In genomic region chr11:101170811-101171610, GRCm38 (mm10) we compare ENCODE assay signal across 8 mouse cellular contexts. TPM values are rescaled to one million over a fixed set of nuclear protein-coding genes. Genes with fewer than 3 reads are reported as not detected.
DNase-seq lines count a peak whose midpoint lies in the region; ATAC-seq and TF ChIP-seq lines count a peak whose summit lies in the region.

TSS of gene Plekhh3 (minus strand) at chr11:101171351.

- peak within 1 kb of the TSS; percentile 14; the same call in 1 of the 2 replicates for H3K27ac ChIP-seq in bone marrow, adult 2 months (ENCODE audit: control insufficient read depth, insufficient read depth, low read depth, low read length, poor library complexity)
- H3K27ac ChIP-seq in embryonic fibroblast, embryonic 13.5 days (ENCODE audit: insufficient read depth, low read length), result peak within 1 kb of the TSS; percentile 91
- peak within 1 kb of the TSS; percentile 89 for H3K27ac ChIP-seq in heart, embryonic 12.5 days (ENCODE audit: poor library complexity, severe bottlenecking)
- H3K27ac ChIP-seq in kidney, postnatal 0 days, result peak within 1 kb of the TSS; percentile 93
- peak within 1 kb of the TSS; percentile 68 for H3K27ac ChIP-seq in liver, embryonic 11.5 days (ENCODE audit: low read depth, low read length)
- H3K27ac ChIP-seq in stomach, postnatal 0 days (replicated peaks), result peak within 1 kb of the TSS; percentile 95

- peaks cover 42% of the 10 kb centered on the region for H3K27me3 ChIP-seq in heart, embryonic 12.5 days (replicated peaks)
- H3K27me3 ChIP-seq in kidney, postnatal 0 days (ENCODE audit: insufficient read depth, low read length), result no peaks in the 10 kb centered on the region
- H3K27me3 ChIP-seq in liver, embryonic 11.5 days (replicated peaks; ENCODE audit: control insufficient read depth, insufficient read depth, low read length), result peaks cover 99% of the 10 kb centered on the region
- H3K27me3 ChIP-seq in stomach, postnatal 0 days (ENCODE audit: control insufficient read depth, insufficient read depth, low read length), result no peaks in the 10 kb centered on the region

- H3K36me3 ChIP-seq in heart, embryonic 12.5 days, result peaks cover 24% of the 10 kb centered on the region
- H3K36me3 ChIP-seq in kidney, postnatal 0 days (ENCODE audit: insufficient read depth, low read length), result peaks cover 17% of the 10 kb centered on the region; the same call in 1 of the 2 replicates
- peaks cover 7% of the 10 kb centered on the region for H3K36me3 ChIP-seq in liver, embryonic 11.5 days (ENCODE audit: control insufficient read depth, insufficient read depth, low read length)
- peaks cover 17% of the 10 kb centered on the region for H3K36me3 ChIP-seq in stomach, postnatal 0 days (ENCODE audit: control insufficient read depth, insufficient read depth, low read length)

- no peak for TF ChIP-seq EP300 in stomach, postnatal 0 days (optimal IDR thresholded peaks at IDR 0.05)

- TF ChIP-seq CTCF in bone marrow, adult 2 months (IDR thresholded peaks at IDR 0.05; ENCODE audit: control insufficient read depth, insufficient read depth, low read length), result no peak
- no peak for TF ChIP-seq CTCF in embryonic fibroblast, embryonic 13.5 days (IDR thresholded peaks at IDR 0.05; ENCODE audit: borderline replicate concordance, insufficient read depth, low read length)
- TF ChIP-seq CTCF in kidney, postnatal 0 days (IDR thresholded peaks at IDR 0.05; ENCODE audit: low read depth), result peak; percentile 33; the same call in 1 of the 2 replicates
- peak; percentile 38; the same call in 1 of the 2 replicates for TF ChIP-seq CTCF in stomach, postnatal 0 days (IDR thresholded peaks at IDR 0.05; ENCODE audit: low read depth)

- peak within 1 kb of the TSS; percentile 83 for H3K9ac ChIP-seq in heart, embryonic 12.5 days
- H3K9ac ChIP-seq in kidney, postnatal 0 days (ENCODE audit: low read depth, low read length), result peak within 1 kb of the TSS; percentile 59
- peak within 1 kb of the TSS; percentile 47 for H3K9ac ChIP-seq in liver, embryonic 11.5 days (ENCODE audit: low read depth, low read length)
- peak within 1 kb of the TSS; percentile 82 for H3K9ac ChIP-seq in stomach, postnatal 0 days (ENCODE audit: low read length)

- H3K4me2 ChIP-seq in heart, embryonic 12.5 days, result peak within 1 kb of the TSS; percentile 89
- peak within 1 kb of the TSS; percentile 75 for H3K4me2 ChIP-seq in kidney, postnatal 0 days (ENCODE audit: low read length)
- H3K4me2 ChIP-seq in liver, embryonic 11.5 days, result peak within 1 kb of the TSS; percentile 88
- peak within 1 kb of the TSS; percentile 80 for H3K4me2 ChIP-seq in stomach, postnatal 0 days (replicated peaks; ENCODE audit: low read depth)

- H3K4me3 ChIP-seq in bone marrow, adult 2 months (replicated peaks; ENCODE audit: control insufficient read depth, low read depth, low read length), result peak within 1 kb of the TSS; percentile 68
- peak within 1 kb of the TSS; percentile 71 for H3K4me3 ChIP-seq in embryonic fibroblast, embryonic 13.5 days (ENCODE audit: insufficient read depth, low read length)
- H3K4me3 ChIP-seq in heart, embryonic 12.5 days, result peak within 1 kb of the TSS; percentile 73
- peak within 1 kb of the TSS; percentile 74 for H3K4me3 ChIP-seq in kidney, postnatal 0 days (replicated peaks; ENCODE audit: low read depth, low read length)
- peak within 1 kb of the TSS; percentile 61 for H3K4me3 ChIP-seq in liver, embryonic 11.5 days (ENCODE audit: low read depth, low read length)
- peak within 1 kb of the TSS; percentile 83 for H3K4me3 ChIP-seq in stomach, postnatal 0 days (ENCODE audit: low read depth, low read length)

- WGBS in bone marrow, adult 2 months, result under 1% methylated on average over 50 of the region's 50 CpGs
- under 1% methylated on average over 49 of the region's 50 CpGs for WGBS in heart, embryonic 12.5 days
- WGBS in kidney, postnatal 0 days, result under 1% methylated on average over 46 of the region's 50 CpGs
- WGBS in liver, embryonic 11.5 days, result under 1% methylated on average over 49 of the region's 50 CpGs
- under 1% methylated on average over 40 of the region's 50 CpGs for WGBS in stomach, postnatal 0 days

- peak; percentile 92 for ATAC-seq in heart, embryonic 12.5 days (ENCODE audit: insufficient number of reproducible peaks, low FRiP score)
- peak; percentile 94 for ATAC-seq in kidney, postnatal 0 days (replicated peaks; ENCODE audit: low FRiP score, low read depth)
- peak; percentile 89 for ATAC-seq in liver, embryonic 11.5 days (replicated peaks; ENCODE audit: low FRiP score)
- ATAC-seq in stomach, postnatal 0 days (ENCODE audit: low FRiP score, low TSS enrichment), result peak; percentile 91

- TF ChIP-seq POLR2A in bone marrow, adult 2 months (IDR thresholded peaks at IDR 0.05; ENCODE audit: borderline replicate concordance, control insufficient read depth, low read depth, low read length), result no peak
- peak; percentile 84 for TF ChIP-seq POLR2A in embryonic fibroblast, embryonic 13.5 days (IDR thresholded peaks at IDR 0.05; ENCODE audit: low read depth, low read length)

- DNase-seq in B cell, adult 2 months, result peak; percentile 79 to 82
- peak; percentile 99 for DNase-seq in kidney, postnatal 0 days (ENCODE audit: low spot score)
- DNase-seq in liver, embryonic 11.5 days (ENCODE audit: low spot score), result peak; percentile 86
- peak; percentile 78 for DNase-seq in naive thymus-derived CD4-positive, alpha-beta T cell, adult 2 months (ENCODE audit: low read depth)
- peak; percentile 98 for DNase-seq in stomach, postnatal 0 days (ENCODE audit: low spot score)

- no peaks in the 10 kb centered on the region for H3K9me3 ChIP-seq in heart, embryonic 12.5 days (replicated peaks)
- H3K9me3 ChIP-seq in kidney, postnatal 0 days (replicated peaks; ENCODE audit: low read length), result no peaks in the 10 kb centered on the region
- no peaks in the 10 kb centered on the region for H3K9me3 ChIP-seq in liver, embryonic 11.5 days (ENCODE audit: control insufficient read depth, low read length)
- no peaks in the 10 kb centered on the region for H3K9me3 ChIP-seq in stomach, postnatal 0 days (ENCODE audit: control insufficient read depth, low read length)

- peaks cover 2% of the 10 kb centered on the region; the same call in 1 of the 2 replicates for H3K4me1 ChIP-seq in bone marrow, adult 2 months (ENCODE audit: control insufficient read depth, insufficient read depth, low read length)
- H3K4me1 ChIP-seq in embryonic fibroblast, embryonic 13.5 days (ENCODE audit: control insufficient read depth, insufficient read depth, low read length), result peaks cover 7% of the 10 kb centered on the region
- H3K4me1 ChIP-seq in heart, embryonic 12.5 days (replicated peaks), result peaks cover 63% of the 10 kb centered on the region
- peaks cover 37% of the 10 kb centered on the region for H3K4me1 ChIP-seq in kidney, postnatal 0 days (replicated peaks; ENCODE audit: insufficient read depth, low read length)
- H3K4me1 ChIP-seq in liver, embryonic 11.5 days (replicated peaks; ENCODE audit: control insufficient read depth, insufficient read depth, low read length), result peaks cover 50% of the 10 kb centered on the region
- H3K4me1 ChIP-seq in stomach, postnatal 0 days (replicated peaks; ENCODE audit: control insufficient read depth, insufficient read depth), result peaks cover 20% of the 10 kb centered on the region

RNA-seq across cellular contexts. Expression of gene Plekhh3, which starts in this region (rescaled TPM):
- polyA plus RNA-seq in bone marrow, adult 2 months (2011; ENCODE audit: insufficient read depth, insufficient read length, low replicate concordance, missing spikeins), result 2.0 and 2.1 TPM in 2 replicates
- 7.1 and 11.5 TPM in 2 replicates for polyA plus RNA-seq in embryonic fibroblast, embryonic 13.5 days (2011; ENCODE audit: insufficient read length, low read depth, missing spikeins)
- 10.4 and 10.6 TPM in 2 replicates for polyA plus RNA-seq in heart, embryonic 12.5 days (2016; fragmentation: Nextera tagmentation; extraction: Ambion mirVana)
- 14.1 and 16.6 TPM in 2 replicates for polyA plus RNA-seq in kidney, postnatal 0 days (2015; fragmentation: Nextera tagmentation; extraction: Ambion mirVana)
- polyA plus RNA-seq in liver, embryonic 11.5 days (2014; fragmentation: Nextera tagmentation; extraction: Ambion mirVana), result 3.4 and 3.8 TPM in 2 replicates
- 23.8 and 25.6 TPM in 2 replicates for polyA plus RNA-seq in stomach, postnatal 0 days (2015; fragmentation: Nextera tagmentation; extraction: Ambion mirVana)

Comparison
In these comparisons a context has a peak if more than half of its experiments do, and no peak if none do; other contexts are left out.
1. Peak in every context shown above with its lines: DNase-seq, ATAC-seq, H3K4me3 ChIP-seq and H3K27ac ChIP-seq.
2. H3K27ac ChIP-seq: peak in every context shown above with its lines; median percentile 95 in stomach, postnatal 0 days; 93 in kidney, postnatal 0 days; 91 in embryonic fibroblast, embryonic 13.5 days; 89 in heart, embryonic 12.5 days; 68 in liver, embryonic 11.5 days; 14 in bone marrow, adult 2 months.
3. CTCF ChIP-seq: peak in kidney, postnatal 0 days (single experiment) and stomach, postnatal 0 days (single experiment); none in bone marrow, adult 2 months (single experiment) and embryonic fibroblast, embryonic 13.5 days (single experiment).